Mouse (Mus musculus): Measurements from ENCODE around the gene Sept11. TPM values are rescaled to one million over a fixed set of nuclear protein-coding genes. Genes with fewer than 3 reads are reported as not detected.

Gene Sept11
- polyA plus RNA-seq, 1 experiment from 2014 or later: 180 TPM

Other genes starting within 250 kb of the Sept11 start
- 0.41 and 0.65 TPM in 2 replicates for gene Sowahb, start 48.4 kb upstream of the Sept11 start, polyA plus RNA-seq (2015; fragmentation: Nextera tagmentation; extraction: Ambion mirVana)
- gene Ccni, start 113.1 kb downstream of the Sept11 start, polyA plus RNA-seq (2015; fragmentation: Nextera tagmentation; extraction: Ambion mirVana): 71.1 and 93.7 TPM in 2 replicates
- 0.96 and 1.8 TPM in 2 replicates for gene 2010109A12Rik, start 113.1 kb downstream of the Sept11 start, polyA plus RNA-seq (2015; fragmentation: Nextera tagmentation; extraction: Ambion mirVana)
- 59.0 and 61.4 TPM in 2 replicates for gene Ccng2, start 173.8 kb downstream of the Sept11 start, polyA plus RNA-seq (2015; fragmentation: Nextera tagmentation; extraction: Ambion mirVana)

Measured in limb, embryonic 15.5 days (tissue).